Mouse (Mus musculus) MEL (cell line): Measurements from ENCODE around the gene Peg12. TPM values are rescaled to one million over a fixed set of nuclear protein-coding genes. Genes with fewer than 3 reads are reported as not detected.

Source experiments
- DNase-seq: peaks from one replicate; pipeline ENCODE4 v3.0.0; 2011; ENCODE audit warnings: low read depth, low spot score
- H3K27ac ChIP-seq: 2 replicates; pipeline ENCODE4 v1.5.1; 2012; ENCODE audit warnings: low read depth, mild to moderate bottlenecking, control low read depth, low read length, moderate library complexity; ENCODE audit not compliant: control insufficient read depth
- H3K27me3 ChIP-seq, 2 experiments: fragments of 150-350 bp in 1 of 2; sonication (generic) in 1 of 2; 2 replicates each; pipeline ENCODE4 v1.6.1; 2012; ENCODE audit warnings: low read length in 2 of 2, mild to moderate bottlenecking in 2 of 2, improper control_type of control experiment in 1 of 2, moderate library complexity in 1 of 2; ENCODE audit not compliant: insufficient read depth in 2 of 2, control insufficient read depth in 1 of 2
- H3K36me3 ChIP-seq, 2 experiments: 2 replicates each; pipeline ENCODE4 v1.6.1; 2012 to 2014; ENCODE audit warnings: low read length in 2 of 2, improper control_type of control experiment in 1 of 2, inconsistent platforms in 1 of 2, mild to moderate bottlenecking in 1 of 2; ENCODE audit not compliant: insufficient read depth in 2 of 2, control insufficient read depth in 1 of 2
- H3K4me1 ChIP-seq, 2 experiments: fragments of 150-350 bp in 1 of 2; sonication (generic) in 1 of 2; 2 replicates each; pipeline ENCODE4 v1.6.1; 2012; ENCODE audit warnings: low read length in 2 of 2, improper control_type of control experiment in 1 of 2, mild to moderate bottlenecking in 1 of 2; ENCODE audit not compliant: insufficient read depth in 2 of 2, control insufficient read depth in 1 of 2
- H3K4me3 ChIP-seq, 2 experiments: fragments of 150-350 bp in 1 of 2; sonication (generic) in 1 of 2; 2 replicates each; pipeline ENCODE4 v1.5.1; 2012; ENCODE audit warnings: low read depth in 2 of 2, low read length in 2 of 2, mild to moderate bottlenecking in 2 of 2, moderate library complexity in 2 of 2, control low read depth in 1 of 2, improper control_type of control experiment in 1 of 2; ENCODE audit not compliant: control insufficient read depth in 1 of 2, insufficient read depth in 1 of 2
- H3K79me2 ChIP-seq: 2 replicates; pipeline ENCODE4 v1.6.1; 2012; ENCODE audit warnings: mild to moderate bottlenecking, low read length, moderate library complexity; ENCODE audit not compliant: control insufficient read depth, poor library complexity, insufficient read depth
- H3K9ac ChIP-seq: 2 replicates; pipeline ENCODE4 v1.6.1; 2012; ENCODE audit warnings: low read depth, mild to moderate bottlenecking, control low read depth, low read length, moderate library complexity; ENCODE audit not compliant: control insufficient read depth, poor library complexity, severe bottlenecking
- H3K9me3 ChIP-seq: fragments of 150-350 bp; sonication (generic); replicated peaks from 2 replicates; pipeline ENCODE4 v1.6.1; 2012; ENCODE audit warnings: mild to moderate bottlenecking, low read length, improper control_type of control experiment, moderate library complexity; ENCODE audit not compliant: insufficient read depth
- CHD1 ChIP-seq: IDR thresholded peaks from 2 replicates; pipeline ENCODE4 v1.6.1; 2012; ENCODE audit warnings: low read depth, mild to moderate bottlenecking, inconsistent platforms, low read length, improper control_type of control experiment
- CTCF ChIP-seq, 3 experiments: IDR thresholded peaks in 2 of 3; conservative IDR thresholded peaks in 1 of 3; 2 replicates each; pipeline ENCODE4 v1.5.1; 2011 to 2012; ENCODE audit warnings: low read length in 3 of 3, low read depth in 2 of 3, mild to moderate bottlenecking in 2 of 3, improper control_type of control experiment in 1 of 3, inconsistent platforms in 1 of 3, mixed read lengths in 1 of 3, moderate library complexity in 1 of 3; ENCODE audit not compliant: control insufficient read depth in 1 of 3, insufficient read depth in 1 of 3, poor library complexity in 1 of 3, severe bottlenecking in 1 of 3
- E2F4 ChIP-seq: IDR thresholded peaks from 2 replicates; pipeline ENCODE4 v1.6.1; 2011; ENCODE audit warnings: low read depth, low read length, improper control_type of control experiment, borderline replicate concordance
- GATA1 ChIP-seq: IDR thresholded peaks from 2 replicates; pipeline ENCODE4 v1.6.1; 2011; ENCODE audit warnings: low read depth, low read length, improper control_type of control experiment
- HCFC1 ChIP-seq: IDR thresholded peaks from 2 replicates; pipeline ENCODE4 v1.6.1; 2012; ENCODE audit warnings: low read depth, mild to moderate bottlenecking, inconsistent platforms, low read length, improper control_type of control experiment, moderate library complexity
- MAZ ChIP-seq: IDR thresholded peaks from 2 replicates; pipeline ENCODE4 v1.6.1; 2012; ENCODE audit warnings: low read depth, mild to moderate bottlenecking, inconsistent platforms, low read length, improper control_type of control experiment
- MEF2A ChIP-seq: IDR thresholded peaks from 2 replicates; pipeline ENCODE4 v1.6.1; 2014; ENCODE audit warnings: low read depth, mild to moderate bottlenecking, inconsistent platforms, low read length, improper control_type of control experiment; ENCODE audit not compliant: poor library complexity, insufficient replicate concordance, severe bottlenecking; ENCODE audit errors: extremely low read depth
- MXI1 ChIP-seq: IDR thresholded peaks from 2 replicates; pipeline ENCODE4 v1.6.1; 2011; ENCODE audit warnings: mild to moderate bottlenecking, low read depth, low read length, improper control_type of control experiment
- MYB ChIP-seq: IDR thresholded peaks from 2 replicates; pipeline ENCODE4 v1.6.1; 2011; ENCODE audit warnings: mild to moderate bottlenecking, low read depth, low read length, improper control_type of control experiment
- MYC ChIP-seq: IDR thresholded peaks from 2 replicates; pipeline ENCODE4 v1.6.1; 2011; ENCODE audit warnings: low read depth, mild to moderate bottlenecking, low read length, improper control_type of control experiment, moderate library complexity
- NELFE ChIP-seq: IDR thresholded peaks from 2 replicates; pipeline ENCODE4 v1.6.1; 2011; ENCODE audit warnings: low read depth, low read length, improper control_type of control experiment
- POLR2A ChIP-seq, 2 experiments: IDR thresholded peaks; 2 replicates each; pipeline ENCODE4 v1.6.1; 2011 to 2012; ENCODE audit warnings: low read length in 2 of 2, mild to moderate bottlenecking in 2 of 2, control low read depth in 1 of 2, improper control_type of control experiment in 1 of 2, low read depth in 1 of 2, moderate library complexity in 1 of 2; ENCODE audit not compliant: control insufficient read depth in 1 of 2, insufficient read depth in 1 of 2, poor library complexity in 1 of 2
- POLR2AphosphoS2 ChIP-seq: IDR thresholded peaks from 2 replicates; pipeline ENCODE4 v1.6.1; 2011; ENCODE audit warnings: low read length, improper control_type of control experiment
- RCOR1 ChIP-seq: IDR thresholded peaks from 2 replicates; pipeline ENCODE4 v1.6.1; 2012; ENCODE audit warnings: low read depth, mild to moderate bottlenecking, inconsistent platforms, low read length, improper control_type of control experiment
- TAL1 ChIP-seq: IDR thresholded peaks from 2 replicates; pipeline ENCODE4 v1.6.1; 2012; ENCODE audit warnings: mild to moderate bottlenecking, inconsistent platforms, low read length, moderate library complexity, mixed read lengths
- ZC3H11A ChIP-seq: IDR thresholded peaks from 2 replicates; pipeline ENCODE4 v1.6.1; 2012; ENCODE audit warnings: low read depth, mild to moderate bottlenecking, inconsistent platforms, low read length, improper control_type of control experiment
- ZNF384 ChIP-seq: IDR thresholded peaks from 2 replicates; pipeline ENCODE4 v1.6.1; 2012; ENCODE audit warnings: low read depth, mild to moderate bottlenecking, inconsistent platforms, low read length, improper control_type of control experiment
- polyA plus RNA-seq, 2 experiments: library from polyadenylated mRNA; stranded (reverse) in 1 of 2; unstranded in 1 of 2; fragments of >175 nt in 1 of 2; fragments of >200 nt in 1 of 2; gene quantifications; 2 replicates each; pipeline versions ENCODE4 v1.2.1 to v1.2.4; 2012; ENCODE audit warnings: low replicate concordance in 2 of 2, low read depth in 1 of 2; ENCODE audit not compliant: insufficient read length in 2 of 2, insufficient read depth in 1 of 2, missing spikeins in 1 of 2
- total RNA-seq: library from RNA; depleted of rRNA; stranded (reverse); fragments of 300-350 nt; gene quantifications from 2 replicates; pipeline ENCODE4 v1.2.3, GENCODE M21; 2012

Peg12 gene
- total and polyA plus RNA-seq, 3 experiments = not detected

DNA sequence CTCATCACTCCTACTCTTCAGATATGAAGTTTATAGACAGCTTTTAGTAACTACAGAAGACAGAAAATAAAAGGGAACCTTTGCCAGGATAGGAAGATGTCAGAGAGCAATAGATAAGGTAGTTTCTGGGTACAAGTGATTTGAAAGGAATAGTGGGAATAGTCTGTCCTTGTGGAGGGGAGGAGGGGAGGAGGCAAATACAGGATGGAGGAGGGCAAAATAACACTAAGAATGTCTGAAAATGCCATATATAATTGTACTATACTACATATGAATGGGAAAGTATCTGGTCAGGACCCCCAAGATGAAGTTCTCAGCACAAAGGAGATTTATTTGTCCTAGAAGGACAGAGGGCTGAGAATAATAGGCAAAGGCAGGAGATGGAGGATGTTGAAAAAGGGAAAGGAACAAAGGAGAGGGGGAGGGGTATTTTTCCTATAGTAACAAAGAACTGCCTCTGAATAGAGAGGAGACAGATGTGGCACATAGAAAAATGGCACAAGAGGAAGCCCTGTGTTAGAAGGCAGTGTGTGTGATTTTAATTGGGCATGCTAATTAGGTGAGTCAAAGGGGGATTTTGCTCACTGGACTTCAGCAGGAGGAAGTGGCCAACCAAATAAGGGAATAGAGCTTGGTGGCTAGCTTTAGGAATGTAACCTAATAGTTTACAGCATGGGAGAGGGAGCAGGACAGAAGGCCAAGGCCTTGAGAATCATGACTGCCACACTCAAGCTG is 18.7 kb downstream of the Peg12 start:
- H3K36me3 ChIP-seq = no peaks in the 10 kb centered on the region
- TF ChIP-seq RCOR1 (no peak), POLR2A (IDR thresholded peaks at IDR 0.05; ENCODE audit: control insufficient read depth in 1 of 2, insufficient read depth in 1 of 2, low read depth in 1 of 2, low read length in 2 of 2, poor library complexity in 1 of 2) (no peak), MXI1 (no peak), MAZ (no peak), NELFE (no peak), E2F4 (no peak), MEF2A (no peak), ZNF384 (no peak), MYB (no peak), HCFC1 (no peak), CHD1 (no peak), ZC3H11A (no peak), MYC (no peak), TAL1 (no peak)
- TF ChIP-seq, all 39 proteins: peak for 0
- Histone ChIP-seq H3K9me3 (no peaks in the 10 kb centered on the region), H3K79me2 (no peaks in the 10 kb centered on the region), H3K9ac (no peak overlapping the region), H3K27me3 (no peaks in the 10 kb centered on the region), H3K27ac (no peak overlapping the region), H3K4me3 (no peak overlapping the region), H3K4me1 (no peaks in the 10 kb centered on the region)
- no peak for DNase-seq

DNA sequence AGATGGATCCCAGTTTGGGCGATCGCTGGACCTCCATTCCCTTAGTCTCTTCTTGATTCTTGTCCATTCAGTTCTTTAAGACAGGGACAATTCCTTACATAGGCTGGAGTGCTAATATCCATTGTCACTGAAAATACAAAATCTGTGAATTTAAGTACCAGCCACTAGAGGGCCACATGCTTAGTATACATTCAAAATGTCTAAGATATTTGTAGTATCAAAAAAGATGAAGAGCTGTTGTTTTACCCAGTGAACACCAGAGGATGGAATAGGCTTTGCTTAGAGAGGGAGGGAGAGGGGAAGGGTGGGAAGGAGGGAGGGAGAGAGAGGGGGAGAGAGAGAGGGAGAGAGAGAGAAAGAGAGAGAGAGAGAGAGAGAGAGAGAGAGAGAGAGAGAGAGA is 27.9 kb downstream of the Peg12 start:
- Histone ChIP-seq H3K9ac (no peak overlapping the region), H3K4me1 (no peaks in the 10 kb centered on the region)

More for the DNA sequence above, 27.9 kb downstream of the Peg12 start:
- no peaks in the 10 kb centered on the region for H3K79me2 ChIP-seq
- no peaks in the 10 kb centered on the region for H3K36me3 ChIP-seq
- TF ChIP-seq CTCF (IDR thresholded peaks at IDR 0.05 in 2 of 3, conservative IDR thresholded peaks at IDR 0.05 in 1 of 3; ENCODE audit: control insufficient read depth in 1 of 3, insufficient read depth in 1 of 3, low read depth in 2 of 3, low read length in 3 of 3, poor library complexity in 1 of 3, severe bottlenecking in 1 of 3) (peak in 1 of 3 experiments; percentile 22; a peak in 1 of 6 replicates), CHD1 (no peak), POLR2AphosphoS2 (no peak), GATA1 (no peak), ZC3H11A (no peak)
- TF ChIP-seq, all 39 proteins: peak for 1
- H3K9me3 ChIP-seq = no peaks in the 10 kb centered on the region
- peak; percentile 2 for DNase-seq
- no peak overlapping the region for H3K4me3 ChIP-seq
- H3K27me3 ChIP-seq = no peaks in the 10 kb centered on the region
- H3K27ac ChIP-seq = no peak overlapping the region
